Mouse (Mus musculus) hindbrain, embryonic 12.5 days (tissue): ENCODE data around the gene Aff3. TPM values are rescaled to one million over a fixed set of nuclear protein-coding genes. Genes with fewer than 3 reads are reported as not detected.

Experiments
- ATAC-seq: fragments of 200-750 bp; cut with Nextera tagmentation; 2 replicates; pipeline ENCODE4 v1.8.0; 2017; ENCODE audit warnings: moderate TSS enrichment; ENCODE audit not compliant: low FRiP score
- H3K27ac ChIP-seq: fragments of 300-500 bp; sonication (generic); 2 replicates; pipeline ENCODE4 v1.5.1; 2016; ENCODE audit warnings: mild to moderate bottlenecking
- H3K27me3 ChIP-seq: fragments of 300-500 bp; sonication (generic); 2 replicates; pipeline ENCODE4 v1.6.1; 2016; ENCODE audit warnings: mild to moderate bottlenecking
- H3K36me3 ChIP-seq: fragments of 300-500 bp; sonication (generic); 2 replicates; pipeline ENCODE4 v1.6.1; 2016; ENCODE audit warnings: mild to moderate bottlenecking
- H3K4me1 ChIP-seq: fragments of 300-500 bp; sonication (generic); 2 replicates; pipeline ENCODE4 v1.6.1; 2016
- H3K4me2 ChIP-seq: fragments of 300-500 bp; sonication (generic); replicated peaks from 2 replicates; pipeline ENCODE4 v1.6.1; 2016; ENCODE audit warnings: mild to moderate bottlenecking
- H3K4me3 ChIP-seq: fragments of 300-500 bp; sonication (generic); 2 replicates; pipeline ENCODE4 v1.5.1; 2016; ENCODE audit warnings: mild to moderate bottlenecking
- H3K9ac ChIP-seq: fragments of 300-500 bp; sonication (generic); 2 replicates; pipeline ENCODE4 v1.6.1; 2016; ENCODE audit warnings: mild to moderate bottlenecking, moderate library complexity
- H3K9me3 ChIP-seq: fragments of 300-500 bp; sonication (generic); replicated peaks from 2 replicates; pipeline ENCODE4 v1.6.1; 2016; ENCODE audit warnings: mild to moderate bottlenecking
- WGBS: fragments of 180-500 bp; shearing (Covaris S2); methylation state at CpG from one replicate; pipeline ENCODE4 v1.1.7; 2016; 5-methylcytosine and 5-hydroxymethylcytosine counted together
- polyA plus RNA-seq: library from polyadenylated mRNA; unstranded; fragments of >200 nt; fragmentation: Nextera tagmentation; extraction: Ambion mirVana; gene quantifications from 2 replicates; pipeline ENCODE4 v1.2.1, GENCODE M21; 2016

Gene Aff3
- 45.1 and 45.2 TPM in 2 replicates for polyA plus RNA-seq

GRCm38 (mm10) chr1:38664777-38665176, at the start of gene Aff3:
Gene Aff3, minus strand, starts transcription at chr1:38664955.
- H3K9ac ChIP-seq: no peak within 1 kb of the TSS
- WGBS: 89% methylated on average over 13 of the region's 13 CpGs
- ATAC-seq: no peak
- H3K4me2 ChIP-seq: no peak within 1 kb of the TSS
- H3K27me3 ChIP-seq: no peaks in the 10 kb centered on the region
- no peak within 1 kb of the TSS for H3K27ac ChIP-seq
- H3K36me3 ChIP-seq: no peaks in the 10 kb centered on the region
- H3K4me1 ChIP-seq: no peaks in the 10 kb centered on the region
- no peaks in the 10 kb centered on the region for H3K9me3 ChIP-seq
- no peak within 1 kb of the TSS for H3K4me3 ChIP-seq

GRCm38 (mm10) chr1:38700646-38701045, 35.9 kb upstream of the Aff3 start:
- H3K36me3 ChIP-seq: no peaks in the 10 kb centered on the region
- 80% methylated on average over 6 of the region's 6 CpGs for WGBS
- no peaks in the 10 kb centered on the region for H3K27me3 ChIP-seq
- H3K4me3 ChIP-seq: no peak overlapping the region
- H3K9ac ChIP-seq: no peak overlapping the region
- H3K4me2 ChIP-seq: no peak overlapping the region
- no peak for ATAC-seq
- H3K27ac ChIP-seq: no peak overlapping the region
- H3K9me3 ChIP-seq: no peaks in the 10 kb centered on the region
- peaks cover 6% of the 10 kb centered on the region for H3K4me1 ChIP-seq

- peaks cover 6% of the 10 kb centered on the region for H3K4me1 ChIP-seq
- no peaks in the 10 kb centered on the region for H3K36me3 ChIP-seq
- no peaks in the 10 kb centered on the region for H3K27me3 ChIP-seq
- no peak overlapping the region for H3K27ac ChIP-seq
- no peaks in the 10 kb centered on the region for H3K9me3 ChIP-seq
- H3K9ac ChIP-seq: no peak overlapping the region
- 74% methylated on average over 10 of the region's 10 CpGs for WGBS
- no peak for ATAC-seq
- no peak overlapping the region for H3K4me3 ChIP-seq
- H3K4me2 ChIP-seq: no peak overlapping the region
Measured at GRCm38 (mm10) chr1:38699244-38699643, 34.5 kb upstream of the Aff3 start.

GRCm38 (mm10) chr1:38695812-38696681, 31.3 kb upstream of the Aff3 start:
- Histone ChIP-seq H3K36me3 (no peaks in the 10 kb centered on the region), H3K9ac (no peak overlapping the region), H3K27me3 (no peaks in the 10 kb centered on the region), H3K4me3 (no peak overlapping the region), H3K9me3 (no peaks in the 10 kb centered on the region), H3K4me1 (peaks cover 6% of the 10 kb centered on the region), H3K27ac (no peak overlapping the region), H3K4me2 (no peak overlapping the region)
- ATAC-seq: no peak
- WGBS: 54% methylated on average over 15 of the region's 15 CpGs

- 89% methylated on average over 2 of the region's 2 CpGs for WGBS
- Histone ChIP-seq H3K36me3 (no peaks in the 10 kb centered on the region), H3K9me3 (no peaks in the 10 kb centered on the region), H3K4me3 (no peak overlapping the region), H3K4me2 (no peak overlapping the region), H3K9ac (no peak overlapping the region), H3K27me3 (no peaks in the 10 kb centered on the region), H3K4me1 (peaks cover 6% of the 10 kb centered on the region), H3K27ac (no peak overlapping the region)
- no peak for ATAC-seq
Measured at GRCm38 (mm10) chr1:38695089-38695811, 30.5 kb upstream of the Aff3 start.

GRCm38 (mm10) chr1:38694142-38694541, 29.4 kb upstream of the Aff3 start:
- H3K27me3 ChIP-seq: no peaks in the 10 kb centered on the region
- peaks cover 6% of the 10 kb centered on the region for H3K4me1 ChIP-seq
- no peak overlapping the region for H3K9ac ChIP-seq
- H3K36me3 ChIP-seq: no peaks in the 10 kb centered on the region
- H3K4me3 ChIP-seq: no peak overlapping the region
- no peak overlapping the region for H3K4me2 ChIP-seq
- no peaks in the 10 kb centered on the region for H3K9me3 ChIP-seq
- 63% methylated on average over 5 of the region's 5 CpGs for WGBS
- ATAC-seq: no peak
- H3K27ac ChIP-seq: no peak overlapping the region

- no peaks in the 10 kb centered on the region for H3K27me3 ChIP-seq
- no peak overlapping the region for H3K4me3 ChIP-seq
- no peaks in the 10 kb centered on the region for H3K36me3 ChIP-seq
- 75% methylated on average over 6 of the region's 6 CpGs for WGBS
- no peak overlapping the region for H3K4me2 ChIP-seq
- no peak overlapping the region for H3K27ac ChIP-seq
- H3K4me1 ChIP-seq: no peaks in the 10 kb centered on the region
- ATAC-seq: no peak
- H3K9me3 ChIP-seq: no peaks in the 10 kb centered on the region
- H3K9ac ChIP-seq: no peak overlapping the region
Measured at GRCm38 (mm10) chr1:38690471-38690870, 25.7 kb upstream of the Aff3 start.

GRCm38 (mm10) chr1:38688216-38688615, 23.5 kb upstream of the Aff3 start:
- no peak for ATAC-seq
- H3K9ac ChIP-seq: no peak overlapping the region
- H3K4me3 ChIP-seq: no peak overlapping the region
- no peaks in the 10 kb centered on the region for H3K4me1 ChIP-seq
- WGBS: 66% methylated on average over 5 of the region's 5 CpGs
- no peak overlapping the region for H3K4me2 ChIP-seq
- H3K27ac ChIP-seq: no peak overlapping the region
- H3K9me3 ChIP-seq: no peaks in the 10 kb centered on the region
- no peaks in the 10 kb centered on the region for H3K27me3 ChIP-seq
- no peaks in the 10 kb centered on the region for H3K36me3 ChIP-seq

GRCm38 (mm10) chr1:38685706-38686105, 21.0 kb upstream of the Aff3 start:
- Histone ChIP-seq H3K4me1 (no peaks in the 10 kb centered on the region), H3K36me3 (no peaks in the 10 kb centered on the region), H3K27ac (no peak overlapping the region), H3K4me3 (no peak overlapping the region), H3K9me3 (no peaks in the 10 kb centered on the region), H3K4me2 (no peak overlapping the region), H3K9ac (no peak overlapping the region), H3K27me3 (no peaks in the 10 kb centered on the region)
- 91% methylated on average over 5 of the region's 5 CpGs for WGBS
- ATAC-seq: no peak

GRCm38 (mm10) chr1:38683158-38683721, 18.5 kb upstream of the Aff3 start:
- Histone ChIP-seq H3K9ac (no peak overlapping the region), H3K4me2 (no peak overlapping the region), H3K4me3 (no peak overlapping the region), H3K36me3 (no peaks in the 10 kb centered on the region), H3K27ac (no peak overlapping the region), H3K9me3 (no peaks in the 10 kb centered on the region), H3K4me1 (no peaks in the 10 kb centered on the region), H3K27me3 (no peaks in the 10 kb centered on the region)
- WGBS: 86% methylated on average over 10 of the region's 10 CpGs
- ATAC-seq: no peak

GRCm38 (mm10) chr1:38679890-38680289, 15.1 kb upstream of the Aff3 start:
- no peak for ATAC-seq
- WGBS: 85% methylated on average over 8 of the region's 8 CpGs
- Histone ChIP-seq H3K27ac (no peak overlapping the region), H3K4me1 (no peaks in the 10 kb centered on the region), H3K4me3 (no peak overlapping the region), H3K27me3 (no peaks in the 10 kb centered on the region), H3K36me3 (no peaks in the 10 kb centered on the region), H3K4me2 (no peak overlapping the region), H3K9me3 (no peaks in the 10 kb centered on the region), H3K9ac (no peak overlapping the region)

- ATAC-seq: no peak
- Histone ChIP-seq H3K4me1 (no peaks in the 10 kb centered on the region), H3K36me3 (no peaks in the 10 kb centered on the region), H3K9me3 (no peaks in the 10 kb centered on the region), H3K27me3 (no peaks in the 10 kb centered on the region), H3K9ac (no peak overlapping the region), H3K4me3 (no peak overlapping the region), H3K4me2 (no peak overlapping the region), H3K27ac (no peak overlapping the region)
- 83% methylated on average over 3 of the region's 3 CpGs for WGBS
Measured at GRCm38 (mm10) chr1:38671756-38672155, 7.0 kb upstream of the Aff3 start.
